Comparison of ENCODE assay signal across 17 mouse cellular contexts in the genomic region with DNA sequence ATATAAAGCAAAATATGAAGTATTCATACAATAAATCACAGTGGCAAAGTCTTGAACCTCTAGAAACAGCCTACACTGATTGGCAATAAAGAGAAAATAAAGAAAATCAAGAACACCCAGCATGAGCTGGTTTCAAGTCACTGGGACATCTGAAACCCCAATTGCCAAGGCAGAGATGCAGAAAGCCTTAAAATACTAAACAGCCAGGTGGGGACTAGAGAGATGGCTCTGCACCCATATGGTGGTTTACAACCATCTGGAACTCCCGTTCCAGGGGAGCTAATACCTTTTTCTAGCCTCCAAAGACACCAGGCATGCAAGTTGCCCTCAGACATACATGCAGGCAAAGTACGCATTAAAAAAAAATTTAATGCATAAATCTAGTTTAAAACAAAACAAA. TPM values are rescaled to one million over a fixed set of nuclear protein-coding genes. Genes with fewer than 3 reads are reported as not detected.
DNase-seq lines count a peak whose midpoint lies in the region; ATAC-seq and TF ChIP-seq lines count a peak whose summit lies in the region.
"Had no signal": no experiment of that assay in that cellular context is flagged by ENCODE, and none has a peak within 500 bp of the region (broad histone marks: within the 10 kb centered on the region; RNA-seq: fewer than 3 reads in every experiment).

No protein-coding gene starts in this region.

- no peaks in the 10 kb centered on the region for H3K27me3 ChIP-seq in erythroblast, embryonic 14.5 days (ENCODE audit: control insufficient read depth)
- no peaks in the 10 kb centered on the region for H3K27me3 ChIP-seq in MEL (ENCODE audit: control insufficient read depth in 1 of 2, insufficient read depth in 2 of 2, low read length in 2 of 2)
- H3K27me3 ChIP-seq in liver, embryonic 15.5 days = no peaks in the 10 kb centered on the region
- no peaks in the 10 kb centered on the region for H3K27me3 ChIP-seq in heart, adult 2 months (ENCODE audit: control insufficient read depth, insufficient read depth, low read length)
- H3K27me3 ChIP-seq: CH12.LX; embryonic facial prominence, embryonic 12.5 days; intestine, embryonic 15.5 days had no signal

- TF ChIP-seq POLR2A in MEL (IDR thresholded peaks at IDR 0.05; ENCODE audit: control insufficient read depth in 1 of 2, insufficient read depth in 1 of 2, low read depth in 1 of 2, low read length in 2 of 2, poor library complexity in 1 of 2) = no peak
- no peak for TF ChIP-seq POLR2A in heart, adult 2 months (IDR thresholded peaks at IDR 0.05; ENCODE audit: insufficient read depth, low read depth, low read length)

- intact Hi-C loops in heart, adult 2 months (cut with DNase I) = no loop called here

- no peak for TF ChIP-seq EP300 in MEL (IDR thresholded peaks at IDR 0.05; ENCODE audit: low read depth in 1 of 2, low read length in 2 of 2)
- TF ChIP-seq EP300 in heart, adult 2 months (IDR thresholded peaks at IDR 0.05; ENCODE audit: insufficient read depth, low read depth, low read length) = no peak

- TF ChIP-seq CTCF in MEL (IDR thresholded peaks at IDR 0.05 in 2 of 3, conservative IDR thresholded peaks at IDR 0.05 in 1 of 3; ENCODE audit: control insufficient read depth in 1 of 3, insufficient read depth in 1 of 3, low read depth in 2 of 3, low read length in 3 of 3, poor library complexity in 1 of 3, severe bottlenecking in 1 of 3) = no peak
- TF ChIP-seq CTCF in heart, adult 2 months (IDR thresholded peaks at IDR 0.05) = no peak

- no peak for TF ChIP-seq RAD21 in MEL (IDR thresholded peaks at IDR 0.05; ENCODE audit: low read depth, low read length)

- H3K9me3 ChIP-seq in erythroblast, embryonic 14.5 days (ENCODE audit: control insufficient read depth, low read length) = no peaks in the 10 kb centered on the region
- no peaks in the 10 kb centered on the region for H3K9me3 ChIP-seq in MEL (replicated peaks; ENCODE audit: insufficient read depth, low read length)
- H3K9me3 ChIP-seq in liver, embryonic 15.5 days (replicated peaks) = no peaks in the 10 kb centered on the region
- H3K9me3 ChIP-seq: embryonic facial prominence, embryonic 12.5 days; heart, embryonic 10.5 days; intestine, embryonic 15.5 days had no signal

- H3K36me3 ChIP-seq in erythroblast, embryonic 14.5 days (ENCODE audit: control insufficient read depth) = peaks cover 83% of the 10 kb centered on the region
- H3K36me3 ChIP-seq in MEL (ENCODE audit: control insufficient read depth in 1 of 2, insufficient read depth in 2 of 2, low read length in 2 of 2) = peaks cover 9 to 36% of the 10 kb centered on the region in 2 experiments
- H3K36me3 ChIP-seq in liver, embryonic 15.5 days (replicated peaks) = peaks cover 12% of the 10 kb centered on the region
- peaks cover 3% of the 10 kb centered on the region; the same call in 1 of the 2 replicates for H3K36me3 ChIP-seq in heart, adult 2 months (ENCODE audit: control insufficient read depth, insufficient read depth, low read length)
- H3K36me3 ChIP-seq: intestine, embryonic 15.5 days had no signal

- peak overlapping the region; percentile 45 for H3K4me3 ChIP-seq in erythroblast, embryonic 14.5 days (replicated peaks)
- H3K4me3 ChIP-seq in MEL (ENCODE audit: control insufficient read depth in 1 of 2, insufficient read depth in 1 of 2, low read depth in 2 of 2, low read length in 2 of 2) = no peak overlapping the region
- H3K4me3 ChIP-seq in liver, embryonic 15.5 days (replicated peaks) = no peak overlapping the region
- H3K4me3 ChIP-seq in heart, adult 2 months = no peak overlapping the region
- H3K4me3 ChIP-seq: embryonic facial prominence, embryonic 12.5 days; heart, embryonic 10.5 days; intestine, embryonic 15.5 days had no signal

- WGBS in liver, embryonic 15.5 days (ENCODE audit: insufficient replicate concordance) = 64% methylated on average over 2 of the region's 2 CpGs
- WGBS in heart, adult 2 months = 96% methylated on average over 2 of the region's 2 CpGs

- no peak for DNase-seq in MEL (ENCODE audit: low read depth, low spot score)
- peak; percentile 59 for DNase-seq in cerebellum, adult 9-10 months
- no peak for DNase-seq in urinary bladder, postnatal 4 days (ENCODE audit: low spot score in 2 of 2)
- DNase-seq in ovary, postnatal 14 days (ENCODE audit: low spot score) = no peak
- no peak for DNase-seq in heart, adult 2 months
- DNase-seq: adrenal gland, adult 2 months; gastrocnemius, postnatal 14 days; heart, postnatal 14 days; midbrain, embryonic 14.5 days had no signal

- peaks cover 88% of the 10 kb centered on the region for H3K4me1 ChIP-seq in erythroblast, embryonic 14.5 days (ENCODE audit: control insufficient read depth)
- H3K4me1 ChIP-seq in MEL (ENCODE audit: control insufficient read depth in 1 of 2, insufficient read depth in 2 of 2, low read length in 2 of 2) = peaks cover 28 to 29% of the 10 kb centered on the region in 2 experiments
- H3K4me1 ChIP-seq in liver, embryonic 15.5 days (replicated peaks) = peaks cover 83% of the 10 kb centered on the region
- peaks cover 13% of the 10 kb centered on the region for H3K4me1 ChIP-seq in heart, adult 2 months (ENCODE audit: control insufficient read depth, insufficient read depth, low read length)

- H3K27ac ChIP-seq in MEL (ENCODE audit: control insufficient read depth, low read depth, low read length) = peak overlapping the region; percentile 55
- H3K27ac ChIP-seq in liver, embryonic 15.5 days (replicated peaks) = peak overlapping the region; percentile 94
- H3K27ac ChIP-seq in heart, adult 2 months = no peak overlapping the region
- H3K27ac ChIP-seq: embryonic facial prominence, embryonic 12.5 days; heart, embryonic 10.5 days; hindbrain, embryonic 14.5 days had no signal

- no peak overlapping the region for H3K9ac ChIP-seq in MEL (ENCODE audit: control insufficient read depth, low read depth, low read length, poor library complexity, severe bottlenecking)
- peak overlapping the region; percentile 37 for H3K9ac ChIP-seq in liver, embryonic 15.5 days
- no peak overlapping the region for H3K9ac ChIP-seq in heart, adult 2 months (ENCODE audit: low read depth, low read length)
- H3K9ac ChIP-seq: embryonic facial prominence, embryonic 12.5 days; hindbrain, embryonic 14.5 days; intestine, embryonic 15.5 days had no signal

- peaks cover 55% of the 10 kb centered on the region for H3K79me2 ChIP-seq in MEL (ENCODE audit: control insufficient read depth, insufficient read depth, low read length, poor library complexity)
- peaks cover 6% of the 10 kb centered on the region for H3K79me2 ChIP-seq in heart, adult 2 months (replicated peaks; ENCODE audit: control insufficient read depth, insufficient read depth, low read length)

- H3K4me2 ChIP-seq in liver, embryonic 15.5 days = peak overlapping the region; percentile 61
- H3K4me2 ChIP-seq: embryonic facial prominence, embryonic 12.5 days; hindbrain, embryonic 14.5 days; intestine, embryonic 15.5 days had no signal

- no peak for ATAC-seq in erythroblast, adult 5-6 weeks (replicated peaks; ENCODE audit: low FRiP score, poor library complexity, severe bottlenecking)
- ATAC-seq in liver, embryonic 15.5 days (ENCODE audit: insufficient read depth) = no peak

TF ChIP-seq in MEL, 35 proteins besides CTCF, POLR2A, EP300 and RAD21:
- TF ChIP-seq MYC (IDR thresholded peaks at IDR 0.05; ENCODE audit: low read depth, low read length) (no peak), UBTF (IDR thresholded peaks at IDR 0.05; ENCODE audit: borderline replicate concordance, insufficient read depth, low read depth, low read length) (no peak), KAT2A (conservative IDR thresholded peaks at IDR 0.05; ENCODE audit: low read depth, low read length) (no peak), BHLHE40 (IDR thresholded peaks at IDR 0.05; ENCODE audit: borderline replicate concordance, low read depth, low read length) (no peak), MAFK (IDR thresholded peaks at IDR 0.05; ENCODE audit: borderline replicate concordance, low read depth, low read length) (no peak; the same call in 1 of the 2 replicates), ZKSCAN1 (IDR thresholded peaks at IDR 0.05; ENCODE audit: low read depth, low read length) (no peak), ELF1 (IDR thresholded peaks at IDR 0.05; ENCODE audit: low read depth, low read length) (no peak)

RNA-seq across cellular contexts. Expression of gene Kif2a, which starts 23.9 kb away (rescaled TPM):
- 3.5 and 6.6 TPM in 2 replicates for polyA plus RNA-seq in erythroblast, embryonic 14.5 days (2012)
- 213 and 257 TPM in 2 replicates for total RNA-seq in erythroblast, adult 5-6 weeks (2015; ENCODE audit: low replicate concordance)
- total RNA-seq in erythroblast, adult 5-6 weeks (2017; ENCODE audit: low replicate concordance) = 160 and 229 TPM in 2 replicates
- 18.0 and 31.8 TPM in 2 replicates for total RNA-seq in MEL (2012; rRNA removed)
- polyA plus RNA-seq in MEL (2012; ENCODE audit: insufficient read depth in 1 of 2, insufficient read length in 2 of 2, low read depth in 1 of 2, low replicate concordance in 2 of 2, missing spikeins in 1 of 2) = 100 to 1,000 TPM; 135 to 310 TPM
- polyA plus RNA-seq in liver, embryonic 15.5 days (2015; fragmentation: Nextera tagmentation; extraction: Ambion mirVana) = 23.1 and 30.6 TPM in 2 replicates
- total RNA-seq in heart, adult 2 months (2021) = 10 to 100 TPM; 27.0 to 37.6 TPM
- 4.3 and 6.8 TPM in 2 replicates for polyA plus RNA-seq in heart, adult 2 months (2012; rRNA removed)

RNA-seq across cellular contexts. Expression of gene Dimt1, which starts 51.1 kb away (rescaled TPM):
- polyA plus RNA-seq in erythroblast, embryonic 14.5 days (2012) = 1.1 TPM in 2 replicates
- total RNA-seq in erythroblast, adult 5-6 weeks (2015; ENCODE audit: low replicate concordance) = 7.1 and 12.1 TPM in 2 replicates
- 3.3 and 7.1 TPM in 2 replicates for total RNA-seq in erythroblast, adult 5-6 weeks (2017; ENCODE audit: low replicate concordance)
- total RNA-seq in MEL (2012; rRNA removed) = 32.0 and 35.2 TPM in 2 replicates
- 10 to 100 TPM in 1 of 2 experiments, not detected in 1; 49.1 TPM for polyA plus RNA-seq in MEL (2012; ENCODE audit: insufficient read depth in 1 of 2, insufficient read length in 2 of 2, low read depth in 1 of 2, low replicate concordance in 2 of 2, missing spikeins in 1 of 2)
- polyA plus RNA-seq in liver, embryonic 15.5 days (2015; fragmentation: Nextera tagmentation; extraction: Ambion mirVana) = 13.7 and 14.4 TPM in 2 replicates
- total RNA-seq in heart, adult 2 months (2021) = 1 to 10 TPM; 6.3 to 7.8 TPM
- 5.0 and 7.7 TPM in 2 replicates for polyA plus RNA-seq in heart, adult 2 months (2012; rRNA removed)
